Mouse (Mus musculus): Measurements from ENCODE around the gene Ripk3. TPM values are rescaled to one million over a fixed set of nuclear protein-coding genes. Genes with fewer than 3 reads are reported as not detected.

Gene Ripk3
- polyA plus RNA-seq, 1 experiment = 11.0 TPM

DNA sequence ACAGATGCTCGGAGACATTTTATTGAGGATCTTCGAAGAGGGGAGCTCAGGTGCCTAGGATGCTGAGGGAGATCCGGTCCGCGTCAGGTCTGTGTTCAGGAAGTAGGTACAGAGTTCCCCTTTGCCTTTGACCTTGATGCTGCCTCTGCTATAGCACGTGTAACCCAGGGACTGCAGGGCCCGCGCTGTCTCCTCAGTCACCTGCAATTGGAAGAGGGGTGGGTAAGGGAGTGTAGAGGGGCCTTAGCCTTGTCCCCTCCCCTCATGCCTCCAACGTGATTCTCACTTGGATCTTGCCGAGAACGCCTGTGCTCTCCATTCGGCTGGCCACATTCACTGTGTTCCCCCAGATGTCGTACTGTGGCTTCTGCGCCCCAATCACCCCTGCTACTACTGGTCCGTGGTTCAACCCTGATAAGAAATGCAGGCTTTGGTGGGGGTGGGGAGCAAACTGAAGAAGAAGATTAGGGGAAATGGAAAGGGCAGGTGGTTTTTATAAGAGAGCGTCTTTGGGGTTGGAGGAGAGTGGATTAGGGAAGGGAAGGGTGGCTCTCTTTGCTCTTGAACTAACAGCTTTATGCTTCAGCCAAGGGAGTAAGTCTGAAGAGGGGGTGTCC, 19.5 kb downstream of the Ripk3 start:
- Histone ChIP-seq H3K4me1 (ENCODE audit: control insufficient read depth, insufficient read depth, low read length) (peaks cover 3% of the 10 kb centered on the region), H3K9me3 (replicated peaks; ENCODE audit: control insufficient read depth, insufficient read depth, low read length, poor library complexity, severe bottlenecking) (no peaks in the 10 kb centered on the region), H3K27me3 (ENCODE audit: control insufficient read depth, insufficient read depth, low read length, poor library complexity, severe bottlenecking) (no peaks in the 10 kb centered on the region), H3K27ac (ENCODE audit: insufficient read depth, low read length) (no peak overlapping the region), H3K9ac (ENCODE audit: low read depth, poor library complexity, severe bottlenecking) (no peak overlapping the region), H3K4me3 (ENCODE audit: low read depth, low read length) (no peak overlapping the region), H3K36me3 (ENCODE audit: control insufficient read depth, insufficient read depth, low read length, poor library complexity, severe bottlenecking) (no peaks in the 10 kb centered on the region)
- TF ChIP-seq CTCF (IDR thresholded peaks at IDR 0.05; ENCODE audit: low read depth, low read length) (no peak), EP300 (IDR thresholded peaks at IDR 0.05; ENCODE audit: insufficient read depth, low read depth, low read length) (no peak), POLR2A (IDR thresholded peaks at IDR 0.05; ENCODE audit: insufficient read depth, low read length) (no peak)

DNA sequence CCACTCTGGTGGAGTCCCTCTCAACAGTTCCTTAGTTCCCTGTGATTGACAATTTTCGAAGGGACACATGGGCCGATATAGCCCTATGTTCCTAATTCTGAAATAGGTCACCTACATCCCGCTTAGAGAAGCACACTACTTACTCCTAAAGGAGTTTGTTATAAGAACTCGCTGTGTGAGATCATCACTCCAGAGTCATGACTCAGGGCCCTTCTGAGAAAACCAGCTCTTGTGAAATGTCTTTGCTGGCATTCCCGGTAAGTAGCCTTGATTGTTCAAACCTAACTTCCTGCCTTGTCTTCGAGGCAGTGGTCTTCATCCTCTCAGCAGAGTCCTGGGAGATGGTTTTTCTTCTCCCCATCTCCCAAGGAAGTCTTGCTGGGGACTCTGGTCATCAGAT, 20.1 kb downstream of the Ripk3 start:
- H3K9ac ChIP-seq (ENCODE audit: low read depth, poor library complexity, severe bottlenecking) = no peak overlapping the region
- H3K4me1 ChIP-seq (ENCODE audit: control insufficient read depth, insufficient read depth, low read length) = peaks cover 3% of the 10 kb centered on the region
- no peak overlapping the region for H3K27ac ChIP-seq (ENCODE audit: insufficient read depth, low read length)
- no peak overlapping the region for H3K4me3 ChIP-seq (ENCODE audit: low read depth, low read length)
- H3K9me3 ChIP-seq (replicated peaks; ENCODE audit: control insufficient read depth, insufficient read depth, low read length, poor library complexity, severe bottlenecking) = no peaks in the 10 kb centered on the region
- TF ChIP-seq POLR2A (IDR thresholded peaks at IDR 0.05; ENCODE audit: insufficient read depth, low read length) (no peak), CTCF (IDR thresholded peaks at IDR 0.05; ENCODE audit: low read depth, low read length) (no peak), EP300 (IDR thresholded peaks at IDR 0.05; ENCODE audit: insufficient read depth, low read depth, low read length) (no peak)
- no peaks in the 10 kb centered on the region for H3K36me3 ChIP-seq (ENCODE audit: control insufficient read depth, insufficient read depth, low read length, poor library complexity, severe bottlenecking)
- no peaks in the 10 kb centered on the region for H3K27me3 ChIP-seq (ENCODE audit: control insufficient read depth, insufficient read depth, low read length, poor library complexity, severe bottlenecking)

DNA sequence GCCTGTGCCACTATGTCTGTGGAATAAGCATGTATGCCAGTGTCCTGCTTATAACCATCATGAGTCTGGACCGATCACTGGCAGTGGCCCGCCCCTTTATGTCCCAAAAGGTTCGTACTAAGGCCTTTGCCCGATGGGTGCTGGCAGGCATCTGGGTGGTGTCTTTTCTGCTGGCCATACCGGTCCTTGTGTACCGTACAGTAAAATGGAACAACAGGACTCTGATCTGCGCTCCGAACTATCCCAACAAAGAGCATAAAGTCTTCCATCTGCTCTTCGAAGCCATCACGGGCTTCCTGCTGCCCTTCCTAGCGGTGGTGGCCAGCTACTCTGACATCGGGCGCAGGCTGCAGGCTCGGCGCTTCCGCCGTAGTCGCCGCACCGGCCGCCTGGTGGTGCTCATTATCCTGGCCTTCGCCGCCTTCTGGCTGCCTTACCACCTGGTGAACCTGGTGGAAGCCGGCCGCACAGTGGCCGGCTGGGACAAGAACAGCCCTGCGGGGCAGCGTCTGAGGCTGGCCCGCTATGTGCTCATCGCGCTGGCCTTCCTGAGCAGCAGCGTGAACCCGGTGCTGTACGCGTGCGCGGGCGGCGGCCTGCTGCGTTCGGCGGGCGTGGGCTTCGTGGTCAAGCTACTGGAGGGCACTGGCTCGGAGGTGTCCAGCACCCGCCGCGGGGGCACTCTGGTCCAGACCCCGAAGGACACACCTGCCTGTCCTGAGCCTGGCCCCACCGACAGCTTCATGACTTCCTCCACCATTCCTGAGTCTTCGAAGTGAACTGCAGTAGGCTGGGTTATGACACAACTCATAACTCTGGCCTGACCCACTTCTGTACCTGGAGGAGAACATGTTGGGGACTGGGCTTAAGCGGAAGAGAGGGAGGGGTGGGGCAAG, 20.9 kb downstream of the Ripk3 start:
- H3K9me3 ChIP-seq (replicated peaks; ENCODE audit: control insufficient read depth, insufficient read depth, low read length, poor library complexity, severe bottlenecking) = no peaks in the 10 kb centered on the region
- TF ChIP-seq POLR2A (IDR thresholded peaks at IDR 0.05; ENCODE audit: insufficient read depth, low read length) (no peak), EP300 (IDR thresholded peaks at IDR 0.05; ENCODE audit: insufficient read depth, low read depth, low read length) (no peak), CTCF (IDR thresholded peaks at IDR 0.05; ENCODE audit: low read depth, low read length) (peak; percentile 43)
- no peaks in the 10 kb centered on the region for H3K27me3 ChIP-seq (ENCODE audit: control insufficient read depth, insufficient read depth, low read length, poor library complexity, severe bottlenecking)
- peaks cover 3% of the 10 kb centered on the region for H3K4me1 ChIP-seq (ENCODE audit: control insufficient read depth, insufficient read depth, low read length)
- peak overlapping the region; percentile 37 for H3K4me3 ChIP-seq (ENCODE audit: low read depth, low read length)
- H3K9ac ChIP-seq (ENCODE audit: low read depth, poor library complexity, severe bottlenecking) = 0 out of 2 replicates have a peak overlapping the region, but pooled peaks have one; percentile 3
- H3K27ac ChIP-seq (ENCODE audit: insufficient read depth, low read length) = no peak overlapping the region
- H3K36me3 ChIP-seq (ENCODE audit: control insufficient read depth, insufficient read depth, low read length, poor library complexity, severe bottlenecking) = no peaks in the 10 kb centered on the region

DNA sequence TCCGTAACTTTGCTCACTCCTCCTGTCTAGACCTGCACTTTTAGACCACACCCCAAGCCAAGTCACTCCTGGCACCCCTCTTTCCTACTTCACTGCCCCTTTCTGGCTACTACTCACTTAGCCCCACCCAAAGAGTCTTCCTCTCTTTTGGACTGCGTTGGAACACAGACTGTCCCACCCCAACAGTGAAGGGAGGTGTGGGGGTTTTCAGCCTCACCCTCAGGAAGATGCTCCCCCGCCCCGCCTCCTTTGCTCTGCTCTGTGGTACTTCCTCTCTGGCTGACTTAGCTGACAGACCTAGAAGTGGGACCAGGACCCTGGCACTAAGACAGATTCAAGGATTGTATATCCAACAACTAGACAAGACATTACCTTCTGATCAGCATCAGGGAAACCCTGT, 23.0 kb downstream of the Ripk3 start, which contains the start of gene Ltb4r1:
TSS of gene Ltb4r1 (plus strand) at position 267 of the 400 bp plus-strand sequence.
- no peaks in the 10 kb centered on the region for H3K9me3 ChIP-seq (replicated peaks; ENCODE audit: control insufficient read depth, insufficient read depth, low read length, poor library complexity, severe bottlenecking)
- TF ChIP-seq POLR2A (IDR thresholded peaks at IDR 0.05; ENCODE audit: insufficient read depth, low read length) (no peak), CTCF (IDR thresholded peaks at IDR 0.05; ENCODE audit: low read depth, low read length) (no peak), EP300 (IDR thresholded peaks at IDR 0.05; ENCODE audit: insufficient read depth, low read depth, low read length) (no peak)
- no peaks in the 10 kb centered on the region for H3K27me3 ChIP-seq (ENCODE audit: control insufficient read depth, insufficient read depth, low read length, poor library complexity, severe bottlenecking)
- no peak within 1 kb of the TSS for H3K9ac ChIP-seq (ENCODE audit: low read depth, poor library complexity, severe bottlenecking)
- H3K4me3 ChIP-seq (ENCODE audit: low read depth, low read length) = no peak within 1 kb of the TSS
- H3K36me3 ChIP-seq (ENCODE audit: control insufficient read depth, insufficient read depth, low read length, poor library complexity, severe bottlenecking) = no peaks in the 10 kb centered on the region
- peaks cover 3% of the 10 kb centered on the region for H3K4me1 ChIP-seq (ENCODE audit: control insufficient read depth, insufficient read depth, low read length)
- no peak within 1 kb of the TSS for H3K27ac ChIP-seq (ENCODE audit: insufficient read depth, low read length)

DNA sequence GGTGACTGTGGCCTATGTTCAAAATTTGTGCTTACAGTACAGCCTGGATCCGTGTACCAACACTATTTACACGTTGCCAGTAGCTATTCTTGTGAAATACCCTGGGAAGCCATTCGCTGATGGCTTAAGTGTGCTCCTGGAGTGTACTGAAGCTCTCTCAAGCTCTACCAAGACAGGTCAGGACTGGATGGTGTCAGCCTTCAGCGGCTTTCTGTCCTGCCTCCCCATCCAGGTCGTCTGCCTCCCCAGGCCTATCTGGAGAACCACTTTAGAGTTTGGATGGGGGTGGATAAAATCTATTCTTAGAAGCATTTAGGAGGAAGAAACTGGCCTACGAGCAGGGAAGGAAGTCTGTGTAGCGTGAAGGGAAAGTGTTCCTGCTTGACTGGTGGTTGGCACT, 25.5 kb downstream of the Ripk3 start:
- Histone ChIP-seq H3K9ac (ENCODE audit: low read depth, poor library complexity, severe bottlenecking) (peak overlapping the region; percentile 76), H3K36me3 (ENCODE audit: control insufficient read depth, insufficient read depth, low read length, poor library complexity, severe bottlenecking) (no peaks in the 10 kb centered on the region), H3K9me3 (replicated peaks; ENCODE audit: control insufficient read depth, insufficient read depth, low read length, poor library complexity, severe bottlenecking) (no peaks in the 10 kb centered on the region), H3K27ac (ENCODE audit: insufficient read depth, low read length) (no peak overlapping the region), H3K27me3 (ENCODE audit: control insufficient read depth, insufficient read depth, low read length, poor library complexity, severe bottlenecking) (no peaks in the 10 kb centered on the region), H3K4me3 (ENCODE audit: low read depth, low read length) (no peak overlapping the region), H3K4me1 (ENCODE audit: control insufficient read depth, insufficient read depth, low read length) (peaks cover 3% of the 10 kb centered on the region)
- TF ChIP-seq CTCF (IDR thresholded peaks at IDR 0.05; ENCODE audit: low read depth, low read length) (no peak), EP300 (IDR thresholded peaks at IDR 0.05; ENCODE audit: insufficient read depth, low read depth, low read length) (no peak), POLR2A (IDR thresholded peaks at IDR 0.05; ENCODE audit: insufficient read depth, low read length) (no peak)

Data from ES-Bruce4 (cell line).